Mouse (Mus musculus) left cerebral cortex, postnatal 25 days (tissue): ENCODE results near the gene Ubxn4. TPM values are rescaled to one million over a fixed set of nuclear protein-coding genes. Genes with fewer than 3 reads are reported as not detected.
"Not testable (repeated sequence)": the region's sequence is repeated elsewhere in the genome, so short reads cannot be mapped to it uniquely, and the experiment has no call there.

Experiments
- DNase-seq, 2 experiments: peaks; one replicate each; pipeline ENCODE4 v3.0.0; 2022; ENCODE audit warnings: low spot score in 2 of 2, mixed read lengths in 1 of 2
- intact Hi-C: fragments of 180-260 bp; cut with DNase I; formaldehyde crosslinking; loops from one replicate; pipeline ENCODE4 v1.15.1; 2025
- microRNA-seq, 2 experiments: library from miRNA; unstranded; fragments of <30 nt; microRNA quantifications; one replicate each; pipeline ENCODE4 v1.2.0; 2022
- total RNA-seq, 2 experiments: library from RNA; stranded (reverse); gene quantifications; 2 replicates each; pipeline ENCODE4 v1.2.3; 2021

The Ubxn4 gene
- total RNA-seq, 2 experiments from 2014 or later = 45.8 to 48.0 TPM

- DNase-seq = peak in 1 of 2 experiments; percentile 9
- intact Hi-C loops = no loop called here
These were observed 52.2 kb downstream of the Ubxn4 start for GRCm38 (mm10) chr1:128295717-128296528.

GRCm38 (mm10) chr1:128303900-128304299 is 60.1 kb downstream of the Ubxn4 start:
- DNase-seq = peak in 1 of 2 experiments; percentile 37
- intact Hi-C loops = no loop called here

GRCm38 (mm10) chr1:128309043-128309442 is 65.3 kb downstream of the Ubxn4 start:
- no peak for DNase-seq

GRCm38 (mm10) chr1:128314665-128315064 is 70.9 kb downstream of the Ubxn4 start:
- DNase-seq = no peak
- intact Hi-C loops = no loop called here

More at GRCm38 (mm10) chr1:128309043-128309442, 65.3 kb downstream of the Ubxn4 start:
- intact Hi-C loops = no loop called here

- DNase-seq, intact Hi-C loops: not testable (repeated sequence)
These were observed 75.5 kb downstream of the Ubxn4 start for GRCm38 (mm10) chr1:128319266-128319665.

- DNase-seq = no peak
- intact Hi-C loops = no loop called here
These were observed 79.4 kb downstream of the Ubxn4 start for GRCm38 (mm10) chr1:128323026-128323643.

- no peak for DNase-seq
- intact Hi-C loops = no loop called here
These were observed 81.0 kb downstream of the Ubxn4 start for GRCm38 (mm10) chr1:128324776-128325175.

- DNase-seq = no peak
- intact Hi-C loops = no loop called here
These were observed 83.4 kb downstream of the Ubxn4 start for GRCm38 (mm10) chr1:128327165-128327564.

- intact Hi-C loops = no loop called here
These were observed 84.5 kb downstream of the Ubxn4 start, which contains the start of gene Lct for GRCm38 (mm10) chr1:128328218-128328617. Lct (minus strand) TSS chr1:128328318.

More at GRCm38 (mm10) chr1:128328218-128328617, 84.5 kb downstream of the Ubxn4 start, which contains the start of gene Lct:
- no peak for DNase-seq

Small RNA genes within 50 kb of the gene (microRNA-seq; reads per million reads assigned to microRNA genes)
- gene Mir128-1 = 15,651 to 19,385 reads per million in 2 experiments

Other genes starting within 250 kb of the Ubxn4 start
- gene Zranb3, start 140.9 kb upstream of the Ubxn4 start, total RNA-seq = 1 to 10 TPM; 6.3 to 6.7 TPM
- 100 to 1,000 TPM; 501 to 534 TPM for gene R3hdm1, start 140.7 kb upstream of the Ubxn4 start, total RNA-seq
- 1 to 10 TPM; 1.9 to 2.2 TPM for gene Lct, start 84.4 kb downstream of the Ubxn4 start, total RNA-seq
- 1 to 10 TPM; 5.4 to 5.6 TPM for gene Mcm6, start 115.7 kb downstream of the Ubxn4 start, total RNA-seq
- 10 to 100 TPM; 53.1 to 55.4 TPM for gene Dars, start 173.4 kb downstream of the Ubxn4 start, total RNA-seq